Mouse (Mus musculus) MEL-GATA-1-ER (cell line): ENCODE results near the gene Hmgn1.
"Not testable (repeated sequence)": the region's sequence is repeated elsewhere in the genome, so short reads cannot be mapped to it uniquely, and the experiment has no call there.

Source experiments
- DNase-seq: peaks from one replicate; pipeline ENCODE4 v3.0.0-alpha.2; 2012; ENCODE audit warnings: low read depth; ENCODE audit errors: extremely low read depth

The Hmgn1 gene

GRCm38 (mm10) chr16:96126684-96127171, 801 bp downstream of the Hmgn1 start:
- DNase-seq: no peak

GRCm38 (mm10) chr16:96120022-96120623, 7.4 kb downstream of the Hmgn1 start:
- DNase-seq: no peak

- DNase-seq: no peak
Measured at GRCm38 (mm10) chr16:96114729-96115128, 12.8 kb downstream of the Hmgn1 start.

- no peak for DNase-seq
Measured at GRCm38 (mm10) chr16:96112769-96113168, 14.8 kb downstream of the Hmgn1 start.

- DNase-seq: no peak
Measured at GRCm38 (mm10) chr16:96110655-96111345, 16.7 kb downstream of the Hmgn1 start.

GRCm38 (mm10) chr16:96109673-96110072, 17.9 kb downstream of the Hmgn1 start:
- DNase-seq: no peak

GRCm38 (mm10) chr16:96103036-96103435, 24.5 kb downstream of the Hmgn1 start:
- no peak for DNase-seq

GRCm38 (mm10) chr16:96097811-96098210, 29.7 kb downstream of the Hmgn1 start:
- DNase-seq: not testable (repeated sequence)

- DNase-seq: no peak
Measured at GRCm38 (mm10) chr16:96095966-96096365, 31.6 kb downstream of the Hmgn1 start.

GRCm38 (mm10) chr16:96091515-96092504, 35.7 kb downstream of the Hmgn1 start:
- no peak for DNase-seq

- no peak for DNase-seq
Measured at GRCm38 (mm10) chr16:96088120-96088519, 39.4 kb downstream of the Hmgn1 start.

GRCm38 (mm10) chr16:96087436-96087835, 40.1 kb downstream of the Hmgn1 start:
- DNase-seq: no peak

GRCm38 (mm10) chr16:96087001-96087400, 40.5 kb downstream of the Hmgn1 start:
- DNase-seq: no peak

GRCm38 (mm10) chr16:96085597-96085996, 41.9 kb downstream of the Hmgn1 start:
- DNase-seq: no peak

GRCm38 (mm10) chr16:96083179-96083646, 44.3 kb downstream of the Hmgn1 start:
- no peak for DNase-seq

GRCm38 (mm10) chr16:96082301-96083178, 45.0 kb downstream of the Hmgn1 start, which contains the start of gene Brwd1:
Gene Brwd1 (minus strand): TSS chr16:96082526.
- peak; percentile 42 for DNase-seq

GRCm38 (mm10) chr16:96081742-96082241, 45.7 kb downstream of the Hmgn1 start:
- DNase-seq: no peak

GRCm38 (mm10) chr16:96081331-96081730, 46.2 kb downstream of the Hmgn1 start:
- DNase-seq: peak; percentile 65

GRCm38 (mm10) chr16:96080524-96080923, 47.0 kb downstream of the Hmgn1 start:
- no peak for DNase-seq
